Mouse (Mus musculus): ENCODE results near the gene Ttll4. TPM values are rescaled to one million over a fixed set of nuclear protein-coding genes. Genes with fewer than 3 reads are reported as not detected.

Ttll4 gene
- 27.8 and 28.9 TPM in 2 replicates for polyA plus RNA-seq (2016; fragmentation: Nextera tagmentation; extraction: Ambion mirVana)

GRCm38 (mm10) chr1:74661448-74662195 is at the start of gene Ttll4:
Gene Ttll4 (plus strand): TSS chr1:74661745.
- Histone ChIP-seq H3K4me1 (peaks cover 26% of the 10 kb centered on the region), H3K36me3 (no peaks in the 10 kb centered on the region), H3K27ac (peak within 1 kb of the TSS; percentile 94), H3K27me3 (ENCODE audit: insufficient read depth, poor library complexity, severe bottlenecking) (no peaks in the 10 kb centered on the region), H3K4me3 (peak within 1 kb of the TSS; percentile 88), H3K9me3 (no peaks in the 10 kb centered on the region)
- peak; percentile 97 for DNase-seq (ENCODE audit: low spot score)
- 1% methylated on average over 65 of the region's 66 CpGs for WGBS

- H3K9me3 ChIP-seq: no peaks in the 10 kb centered on the region
- H3K4me1 ChIP-seq: peaks cover 14% of the 10 kb centered on the region; the same call in 1 of the 2 replicates
- no peaks in the 10 kb centered on the region for H3K36me3 ChIP-seq
- 83% methylated on average over 1 of the region's 1 CpGs for WGBS
- H3K27ac ChIP-seq: no peak overlapping the region
- no peaks in the 10 kb centered on the region for H3K27me3 ChIP-seq (ENCODE audit: insufficient read depth, poor library complexity, severe bottlenecking)
- no peak overlapping the region for H3K4me3 ChIP-seq
- no peak for DNase-seq (ENCODE audit: low spot score)
Measured at GRCm38 (mm10) chr1:74624183-74624582, 37.4 kb upstream of the Ttll4 start.

GRCm38 (mm10) chr1:74626076-74626475 is 35.5 kb upstream of the Ttll4 start:
- Histone ChIP-seq H3K27me3 (ENCODE audit: insufficient read depth, poor library complexity, severe bottlenecking) (no peaks in the 10 kb centered on the region), H3K27ac (no peak overlapping the region), H3K4me1 (peaks cover 14% of the 10 kb centered on the region; the same call in 1 of the 2 replicates), H3K36me3 (no peaks in the 10 kb centered on the region), H3K9me3 (no peaks in the 10 kb centered on the region), H3K4me3 (no peak overlapping the region)
- 79% methylated on average over 4 of the region's 4 CpGs for WGBS
- DNase-seq (ENCODE audit: low spot score): no peak

- WGBS: 47% methylated on average over 7 of the region's 7 CpGs
- no peaks in the 10 kb centered on the region for H3K9me3 ChIP-seq
- no peak overlapping the region for H3K4me3 ChIP-seq
- H3K4me1 ChIP-seq: peaks cover 14% of the 10 kb centered on the region; the same call in 1 of the 2 replicates
- DNase-seq (ENCODE audit: low spot score): no peak
- H3K36me3 ChIP-seq: no peaks in the 10 kb centered on the region
- no peaks in the 10 kb centered on the region for H3K27me3 ChIP-seq (ENCODE audit: insufficient read depth, poor library complexity, severe bottlenecking)
- H3K27ac ChIP-seq: no peak overlapping the region
Measured at GRCm38 (mm10) chr1:74628001-74628400, 33.5 kb upstream of the Ttll4 start.

GRCm38 (mm10) chr1:74632734-74633133 is 28.8 kb upstream of the Ttll4 start:
- H3K27me3 ChIP-seq (ENCODE audit: insufficient read depth, poor library complexity, severe bottlenecking): no peaks in the 10 kb centered on the region
- no peak overlapping the region for H3K4me3 ChIP-seq
- no peaks in the 10 kb centered on the region for H3K9me3 ChIP-seq
- H3K36me3 ChIP-seq: no peaks in the 10 kb centered on the region
- 0 out of 2 replicates have a peak, but pooled peaks cover 5% of the 10 kb centered on the region for H3K4me1 ChIP-seq
- 82% methylated on average over 4 of the region's 4 CpGs for WGBS
- DNase-seq (ENCODE audit: low spot score): no peak
- H3K27ac ChIP-seq: no peak overlapping the region

GRCm38 (mm10) chr1:74643524-74643923 is 18.0 kb upstream of the Ttll4 start:
- DNase-seq (ENCODE audit: low spot score): no peak

GRCm38 (mm10) chr1:74643926-74644325 is 17.6 kb upstream of the Ttll4 start:
- H3K9me3 ChIP-seq: no peaks in the 10 kb centered on the region
- no peaks in the 10 kb centered on the region for H3K27me3 ChIP-seq (ENCODE audit: insufficient read depth, poor library complexity, severe bottlenecking)
- H3K4me3 ChIP-seq: no peak overlapping the region
- H3K4me1 ChIP-seq: peaks cover 25% of the 10 kb centered on the region
- H3K27ac ChIP-seq: no peak overlapping the region
- no peak for DNase-seq (ENCODE audit: low spot score)
- no peaks in the 10 kb centered on the region for H3K36me3 ChIP-seq

More at GRCm38 (mm10) chr1:74643524-74643923, 18.0 kb upstream of the Ttll4 start:
- peaks cover 24% of the 10 kb centered on the region for H3K4me1 ChIP-seq
- H3K4me3 ChIP-seq: no peak overlapping the region
- WGBS: 44% methylated on average over 2 of the region's 2 CpGs
- no peak overlapping the region for H3K27ac ChIP-seq
- H3K36me3 ChIP-seq: no peaks in the 10 kb centered on the region
- H3K9me3 ChIP-seq: no peaks in the 10 kb centered on the region
- no peaks in the 10 kb centered on the region for H3K27me3 ChIP-seq (ENCODE audit: insufficient read depth, poor library complexity, severe bottlenecking)

- Histone ChIP-seq H3K4me3 (peak overlapping the region; percentile 88), H3K9me3 (no peaks in the 10 kb centered on the region), H3K27ac (peak overlapping the region; percentile 94), H3K27me3 (ENCODE audit: insufficient read depth, poor library complexity, severe bottlenecking) (no peaks in the 10 kb centered on the region), H3K4me1 (peaks cover 29% of the 10 kb centered on the region), H3K36me3 (peaks cover under 1% of the 10 kb centered on the region; the same call in 1 of the 2 replicates)
- DNase-seq (ENCODE audit: low spot score): no peak
- WGBS: 5% methylated on average over 13 of the region's 13 CpGs
Measured at GRCm38 (mm10) chr1:74662253-74662865, 814 bp downstream of the Ttll4 start.

- DNase-seq (ENCODE audit: low spot score): no peak
- Histone ChIP-seq H3K27me3 (ENCODE audit: insufficient read depth, poor library complexity, severe bottlenecking) (no peaks in the 10 kb centered on the region), H3K36me3 (peaks cover 12% of the 10 kb centered on the region; the same call in 1 of the 2 replicates), H3K9me3 (no peaks in the 10 kb centered on the region), H3K4me3 (no peak overlapping the region), H3K4me1 (peaks cover 34% of the 10 kb centered on the region), H3K27ac (no peak overlapping the region)
- WGBS: 57% methylated on average over 6 of the region's 6 CpGs
Measured at GRCm38 (mm10) chr1:74665153-74665552, 3.6 kb downstream of the Ttll4 start.

- no peak for DNase-seq (ENCODE audit: low spot score)
- Histone ChIP-seq H3K27ac (no peak overlapping the region), H3K36me3 (peaks cover 31% of the 10 kb centered on the region), H3K9me3 (no peaks in the 10 kb centered on the region), H3K27me3 (ENCODE audit: insufficient read depth, poor library complexity, severe bottlenecking) (no peaks in the 10 kb centered on the region), H3K4me1 (peaks cover 26% of the 10 kb centered on the region), H3K4me3 (no peak overlapping the region)
- 80% methylated on average over 3 of the region's 3 CpGs for whole genome bisulfite sequencing
Measured at GRCm38 (mm10) chr1:74668371-74668770, 6.8 kb downstream of the Ttll4 start.

GRCm38 (mm10) chr1:74672731-74673130 is 11.2 kb downstream of the Ttll4 start:
- Histone ChIP-seq H3K4me3 (no peak overlapping the region), H3K4me1 (0 out of 2 replicates have a peak, but pooled peaks cover under 1% of the 10 kb centered on the region), H3K27ac (no peak overlapping the region), H3K9me3 (no peaks in the 10 kb centered on the region), H3K27me3 (ENCODE audit: insufficient read depth, poor library complexity, severe bottlenecking) (no peaks in the 10 kb centered on the region), H3K36me3 (peaks cover 44% of the 10 kb centered on the region)
- DNase-seq (ENCODE audit: low spot score): no peak
- WGBS: 75% methylated on average over 7 of the region's 7 CpGs

GRCm38 (mm10) chr1:74676863-74677262 is 15.3 kb downstream of the Ttll4 start:
- H3K36me3 ChIP-seq: peaks cover 64% of the 10 kb centered on the region
- 89% methylated on average over 3 of the region's 3 CpGs for WGBS

GRCm38 (mm10) chr1:74677843-74678242 is 16.3 kb downstream of the Ttll4 start:
- no peaks in the 10 kb centered on the region for H3K27me3 ChIP-seq (ENCODE audit: insufficient read depth, poor library complexity, severe bottlenecking)
- no peak for DNase-seq (ENCODE audit: low spot score)
- no peak overlapping the region for H3K27ac ChIP-seq
- no peaks in the 10 kb centered on the region for H3K4me1 ChIP-seq
- WGBS: 85% methylated on average over 1 of the region's 1 CpGs
- H3K4me3 ChIP-seq: no peak overlapping the region
- H3K36me3 ChIP-seq: peaks cover 64% of the 10 kb centered on the region
- no peaks in the 10 kb centered on the region for H3K9me3 ChIP-seq

More at GRCm38 (mm10) chr1:74676863-74677262, 15.3 kb downstream of the Ttll4 start:
- Histone ChIP-seq H3K27me3 (ENCODE audit: insufficient read depth, poor library complexity, severe bottlenecking) (no peaks in the 10 kb centered on the region), H3K27ac (no peak overlapping the region), H3K9me3 (no peaks in the 10 kb centered on the region), H3K4me3 (no peak overlapping the region), H3K4me1 (no peaks in the 10 kb centered on the region)
- DNase-seq (ENCODE audit: low spot score): no peak
